Mouse (Mus musculus) spleen, adult 12 weeks (tissue): ENCODE results near the gene Gm17364.
"Not testable (repeated sequence)": the region's sequence is repeated elsewhere in the genome, so short reads cannot be mapped to it uniquely, and the experiment has no call there.

Experiments
- DNase-seq: peaks from one replicate; pipeline ENCODE4 v3.0.0; 2022; ENCODE audit warnings: low spot score

The Gm17364 gene

GRCm38 (mm10) chr13:41273927-41274650 lies at the start of gene Gm17364:
TSS of gene Gm17364 (minus strand) at chr13:41273977.
- DNase-seq = no peak

- DNase-seq = no peak
Measured at GRCm38 (mm10) chr13:41321433-41321832, 47.7 kb upstream of the Gm17364 start.

DNA sequence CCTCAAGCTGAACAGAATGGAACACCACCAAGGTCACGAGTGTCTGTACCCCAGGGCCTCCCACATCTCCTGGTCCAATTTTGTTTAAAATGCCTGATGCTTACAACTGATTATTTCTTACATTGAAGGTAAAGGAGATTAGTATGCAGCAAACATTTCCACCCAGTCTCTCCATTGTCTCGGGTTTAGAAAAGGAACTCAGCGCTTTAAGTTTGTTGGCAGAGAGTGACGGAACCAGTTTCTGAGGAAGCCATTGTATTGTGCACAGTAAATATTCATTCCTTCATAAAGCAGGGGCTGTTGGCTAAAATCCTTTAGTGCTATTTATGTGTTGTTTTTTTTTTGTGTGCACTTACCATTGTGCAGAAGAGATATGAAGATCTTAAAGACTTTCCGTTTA lies 47.0 kb upstream of the Gm17364 start:
- DNase-seq = no peak

DNA sequence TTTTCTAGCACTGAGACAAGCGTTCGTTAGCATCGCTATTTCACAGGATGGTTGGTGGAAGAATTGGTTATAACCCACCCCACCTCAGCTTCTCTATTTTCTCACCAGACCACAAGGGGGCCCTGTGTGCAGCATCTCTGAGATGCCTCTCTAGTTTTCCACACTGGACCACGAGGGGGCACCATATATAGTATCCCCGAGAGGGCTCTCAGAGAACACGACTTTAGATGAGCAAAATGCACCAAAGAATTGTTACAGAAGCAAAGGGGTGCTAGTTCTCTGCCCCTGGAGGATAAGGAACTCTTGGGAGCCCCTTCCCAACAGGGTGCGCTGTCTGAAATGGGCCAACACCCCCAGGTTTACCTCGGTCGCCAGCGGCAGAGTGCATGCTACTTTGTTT lies 28.9 kb upstream of the Gm17364 start:
- DNase-seq = peak; percentile 55

GRCm38 (mm10) chr13:41300037-41300436 lies 26.3 kb upstream of the Gm17364 start:
- DNase-seq = no peak

DNA sequence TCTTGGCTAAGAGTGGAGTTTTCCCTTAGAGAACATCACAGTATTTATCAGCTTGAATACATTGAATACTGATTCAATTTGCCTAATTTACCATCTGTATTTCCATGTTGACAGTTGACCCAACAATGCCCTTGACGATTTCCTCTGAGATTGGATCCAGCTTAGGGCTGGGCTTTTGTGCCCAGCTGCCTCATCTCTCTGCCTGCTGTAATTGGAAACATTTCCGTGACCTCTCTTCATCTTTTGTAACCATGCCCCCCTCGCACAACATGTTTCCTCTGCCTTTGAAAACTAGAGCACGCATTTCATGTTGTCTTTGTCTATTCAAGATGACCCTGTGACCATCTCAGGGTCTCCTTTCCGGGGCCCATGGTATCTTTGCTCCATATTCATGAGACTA lies 25.2 kb upstream of the Gm17364 start:
- no peak for DNase-seq

DNA sequence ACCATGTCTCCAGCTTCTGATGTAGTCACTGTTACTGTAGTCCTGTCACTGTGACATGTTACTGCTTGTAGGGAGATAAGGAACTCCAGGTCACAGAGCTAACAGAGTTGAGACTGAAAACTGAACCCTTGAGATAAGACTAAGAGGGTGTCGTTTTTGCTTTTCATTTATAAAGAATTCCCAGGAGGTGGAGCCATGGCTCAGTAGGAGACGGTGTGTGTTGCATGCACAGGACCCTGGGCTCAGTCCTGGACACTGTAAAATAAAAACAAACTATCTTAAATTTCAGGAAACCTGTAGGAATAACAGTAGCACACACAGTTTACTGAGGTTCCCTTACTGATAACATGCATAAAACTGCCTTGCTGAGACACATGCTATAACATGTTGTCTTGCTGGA lies 24.8 kb upstream of the Gm17364 start:
- no peak for DNase-seq

DNA sequence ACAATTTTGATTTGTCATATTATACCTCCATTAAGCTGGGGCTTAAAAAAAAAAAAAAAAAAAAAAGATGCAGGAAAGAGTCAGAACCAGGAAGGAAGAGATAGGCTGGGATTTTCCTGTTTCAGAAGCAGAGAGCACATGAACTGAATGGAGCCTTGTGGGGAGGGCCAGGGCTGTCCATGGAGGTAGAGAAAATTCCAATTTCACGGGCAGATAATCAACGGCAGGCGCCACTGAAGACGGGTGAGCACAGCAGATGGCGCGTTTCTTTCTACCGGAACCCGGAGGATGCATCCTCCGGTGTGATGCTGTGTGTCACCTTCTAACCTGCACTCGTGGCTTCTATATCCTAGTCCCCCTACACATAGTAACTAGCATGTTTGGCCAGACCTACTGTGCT lies 22.6 kb upstream of the Gm17364 start:
- DNase-seq = no peak

DNA sequence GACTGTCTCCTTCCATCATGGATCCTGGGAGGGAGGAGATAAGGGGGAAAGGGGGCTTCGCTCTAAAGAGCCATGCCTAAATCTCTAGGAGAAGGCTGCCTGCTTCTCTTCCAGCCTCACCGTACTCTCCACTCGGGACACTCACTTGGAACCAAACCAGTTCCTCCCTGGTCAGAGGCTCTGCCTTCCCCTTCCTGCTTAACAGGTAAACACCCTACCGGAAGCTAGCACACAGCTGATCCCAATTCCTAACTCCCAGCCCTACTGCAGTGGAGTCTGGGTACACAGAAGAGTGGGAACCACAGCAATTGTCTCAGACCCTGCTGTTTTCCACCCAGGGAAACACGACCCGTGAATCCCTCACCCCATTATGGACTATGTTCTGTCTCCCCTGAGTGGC lies 22.1 kb upstream of the Gm17364 start:
- no peak for DNase-seq

DNA sequence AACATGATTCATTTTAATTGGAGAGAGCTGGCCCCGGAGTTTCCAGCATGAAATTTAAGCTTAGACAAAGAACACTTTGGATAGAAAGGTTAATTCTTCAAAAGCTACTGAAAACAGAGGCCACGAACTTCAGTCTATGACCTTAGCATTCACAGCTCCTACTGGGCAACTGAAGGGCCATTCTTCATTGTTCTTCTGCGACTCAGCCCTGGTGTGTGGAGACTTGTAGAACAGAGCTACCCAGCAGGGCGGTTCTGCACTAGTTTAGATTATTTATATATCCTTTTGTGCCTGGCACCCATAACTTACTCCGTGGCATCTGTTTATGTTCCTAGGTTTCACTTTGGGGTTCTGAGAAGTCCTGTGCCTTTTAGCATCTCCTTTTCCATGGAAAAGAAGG lies 19.8 kb upstream of the Gm17364 start:
- DNase-seq = no peak

DNA sequence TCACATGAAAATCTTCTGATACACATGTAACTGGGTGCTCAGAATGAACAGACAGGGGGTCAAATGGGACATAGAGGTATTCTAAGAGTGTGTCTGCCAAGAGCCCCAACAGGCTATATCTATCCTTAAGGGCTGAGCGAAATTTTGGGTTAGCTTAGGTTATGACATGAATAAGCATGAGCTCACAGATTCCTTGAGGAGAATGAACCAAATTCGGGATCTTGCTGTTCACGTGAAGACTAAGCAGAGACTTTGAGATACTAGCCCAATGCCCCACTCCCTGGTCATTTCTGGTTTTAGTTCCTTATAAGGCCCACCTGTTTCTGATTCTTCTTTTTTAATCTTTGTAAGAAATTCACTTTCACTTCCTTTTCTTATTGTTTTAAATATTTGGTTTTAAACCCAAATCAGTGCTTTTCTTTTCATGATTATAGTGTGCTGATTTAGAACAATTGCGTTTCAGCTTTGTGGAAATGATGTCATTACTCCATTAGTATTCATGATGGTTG lies 17.7 kb upstream of the Gm17364 start:
- DNase-seq = no peak

DNA sequence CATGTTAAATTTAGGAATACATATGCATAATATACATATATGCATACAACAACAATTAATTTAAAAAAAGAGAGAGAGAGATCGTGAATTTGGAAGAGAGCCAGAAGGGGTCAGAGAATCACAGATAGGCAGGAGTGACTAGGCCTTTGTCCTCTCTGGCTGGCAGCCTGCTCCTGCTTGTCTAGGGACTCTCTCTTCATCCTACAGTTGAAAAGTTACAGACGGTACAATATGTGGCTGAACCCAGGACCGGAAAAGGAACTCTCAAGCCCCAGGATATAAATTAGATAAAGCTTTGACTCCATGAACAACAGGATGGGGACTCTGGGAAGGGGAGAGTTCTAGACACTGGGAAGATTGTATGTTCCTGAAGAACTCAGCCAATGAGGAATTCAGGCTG lies 12.5 kb upstream of the Gm17364 start:
- no peak for DNase-seq

DNA sequence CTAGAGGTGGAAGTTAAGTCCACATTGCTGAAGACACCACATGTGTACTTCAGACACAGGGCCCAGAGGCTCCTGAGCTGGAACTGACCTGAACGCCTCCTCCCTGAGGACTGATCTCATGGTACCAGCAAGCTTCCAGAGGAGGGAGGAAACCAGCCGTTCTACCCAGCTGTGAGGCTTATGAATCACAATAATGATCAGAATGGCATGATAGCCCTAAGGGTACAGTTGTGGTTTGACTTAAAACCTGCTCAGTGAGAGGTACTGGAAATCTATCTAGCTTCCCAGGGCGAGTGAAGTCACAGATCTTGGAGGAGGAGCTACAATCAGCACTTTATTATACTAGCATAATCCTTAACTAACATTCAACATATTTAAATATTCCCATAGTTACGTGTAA lies 11.7 kb upstream of the Gm17364 start:
- no peak for DNase-seq

GRCm38 (mm10) chr13:41283256-41283655 lies 9.5 kb upstream of the Gm17364 start:
- DNase-seq = peak; percentile 18

GRCm38 (mm10) chr13:41280696-41281095 lies 6.9 kb upstream of the Gm17364 start:
- DNase-seq = no peak

DNA sequence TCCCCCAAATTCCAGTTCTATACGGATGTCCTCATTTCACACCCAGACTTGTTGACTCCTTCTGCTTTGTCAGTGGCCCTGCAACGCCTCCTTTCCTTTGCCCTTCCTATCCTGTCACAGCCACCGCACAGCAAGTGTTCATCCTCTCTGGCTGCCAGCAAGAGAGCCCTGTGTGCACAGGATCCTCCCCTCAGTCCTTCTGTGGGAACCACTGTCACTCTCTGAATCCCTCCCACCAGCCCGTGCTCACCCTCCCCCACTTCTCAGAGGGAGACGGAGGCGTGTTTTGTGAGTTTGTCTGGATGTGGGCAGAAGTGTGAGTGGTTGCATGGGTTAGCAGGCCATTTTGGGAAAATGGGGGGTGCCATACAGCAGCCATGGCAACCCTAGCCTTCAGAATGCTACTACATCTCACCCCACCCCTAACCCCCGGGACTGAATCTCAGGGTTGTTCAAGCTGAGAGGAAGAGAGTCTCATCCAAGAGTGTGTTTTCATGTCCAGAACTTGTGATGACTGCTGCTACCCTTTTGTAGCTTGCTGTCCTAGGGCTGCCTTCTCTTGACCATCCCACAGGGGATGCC lies 5.9 kb downstream of the Gm17364 start:
- no peak for DNase-seq

DNA sequence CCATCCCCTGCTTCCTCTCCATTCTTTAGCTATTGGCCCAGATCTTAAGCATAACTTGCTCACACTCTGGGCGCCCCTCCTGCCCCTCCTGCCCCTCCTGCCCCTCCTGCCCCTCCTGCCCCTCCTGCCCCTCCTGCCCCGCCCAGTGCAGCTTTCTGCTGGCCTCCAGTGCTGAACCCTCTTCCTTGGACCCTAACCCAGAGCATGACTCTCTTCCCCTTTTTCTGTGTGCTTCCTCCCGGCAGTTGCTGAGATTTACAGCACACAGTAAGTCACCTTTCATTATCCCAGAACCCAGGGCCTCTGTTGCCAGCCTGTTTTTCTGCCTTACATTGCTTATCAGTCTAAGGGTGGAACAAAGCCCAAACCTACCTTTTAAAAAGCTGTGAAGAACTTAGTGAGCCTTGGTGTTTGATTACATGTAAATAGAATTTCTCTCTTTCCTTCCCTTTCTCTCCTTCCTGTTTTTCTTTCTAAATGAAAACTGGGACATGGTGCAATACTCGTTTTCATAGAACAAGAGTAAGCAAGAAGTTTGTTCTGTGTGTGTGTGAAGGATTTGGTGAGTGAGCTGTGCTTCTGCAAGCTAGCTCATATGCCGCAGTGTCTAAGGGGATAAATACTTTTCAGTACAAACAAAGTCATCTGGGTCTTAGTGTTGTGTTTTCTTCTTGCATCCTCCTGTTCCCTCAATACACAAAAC lies 10.3 kb downstream of the Gm17364 start:
- DNase-seq = no peak

- DNase-seq = not testable (repeated sequence)
Measured at GRCm38 (mm10) chr13:41261617-41262016, 12.2 kb downstream of the Gm17364 start.

DNA sequence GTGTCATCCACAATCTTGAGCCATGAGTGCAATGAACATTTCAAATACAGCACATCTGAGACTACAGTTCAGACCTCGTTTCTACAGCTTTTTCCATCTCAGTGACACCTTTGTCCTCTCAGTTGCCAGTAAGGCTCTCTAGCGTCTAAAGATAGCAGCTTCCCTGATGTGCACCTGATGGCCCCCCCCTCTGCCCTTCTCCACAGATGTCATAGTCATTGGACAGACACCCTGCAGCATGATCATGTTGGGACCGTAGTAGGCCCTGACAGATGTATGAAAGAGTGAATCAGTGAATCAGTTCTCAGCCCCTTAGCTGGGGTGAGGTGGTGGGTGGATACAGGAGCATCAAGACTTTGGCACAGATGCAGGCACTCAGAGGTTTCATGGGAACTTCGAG lies 15.9 kb downstream of the Gm17364 start:
- no peak for DNase-seq

DNA sequence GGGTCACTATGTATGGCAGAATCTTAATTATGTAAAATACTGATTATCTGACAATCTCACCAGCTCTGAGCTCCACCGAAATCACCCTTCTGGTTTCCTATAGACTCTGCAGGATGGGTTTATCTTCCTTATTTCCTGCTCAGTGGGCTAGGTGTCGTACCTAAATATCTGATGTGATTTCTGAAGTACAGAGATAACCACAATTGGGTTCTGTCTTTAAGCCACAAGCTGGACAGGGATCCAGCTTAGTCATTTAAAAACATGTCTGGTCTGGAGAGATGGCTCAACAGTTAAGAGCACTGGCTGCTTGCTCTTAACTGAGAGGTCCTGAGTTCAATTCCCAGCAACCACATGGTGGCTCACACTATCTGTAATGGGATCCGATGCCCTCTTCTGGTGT lies 16.8 kb downstream of the Gm17364 start:
- DNase-seq = no peak

DNA sequence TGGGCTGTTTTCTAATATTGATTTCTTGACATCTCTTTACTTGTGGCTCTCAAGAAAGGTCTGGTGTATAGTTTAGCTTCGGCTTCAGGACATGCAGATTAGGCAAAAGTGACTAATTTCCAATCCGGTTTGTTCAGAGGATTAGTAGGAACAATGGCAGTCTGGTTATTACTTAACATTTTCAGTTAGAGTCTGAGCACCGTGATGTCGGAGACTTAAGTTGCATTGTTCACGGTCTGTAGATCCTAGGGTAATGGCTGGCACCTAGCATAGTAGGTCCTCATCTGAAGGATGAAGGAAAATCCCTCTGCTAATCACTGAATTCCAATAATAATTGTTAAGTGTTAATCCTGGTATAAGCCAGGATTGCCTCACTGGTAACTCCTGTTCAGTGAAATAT lies 17.7 kb downstream of the Gm17364 start:
- no peak for DNase-seq

GRCm38 (mm10) chr13:41252736-41253135 lies 21.0 kb downstream of the Gm17364 start:
- no peak for DNase-seq

DNA sequence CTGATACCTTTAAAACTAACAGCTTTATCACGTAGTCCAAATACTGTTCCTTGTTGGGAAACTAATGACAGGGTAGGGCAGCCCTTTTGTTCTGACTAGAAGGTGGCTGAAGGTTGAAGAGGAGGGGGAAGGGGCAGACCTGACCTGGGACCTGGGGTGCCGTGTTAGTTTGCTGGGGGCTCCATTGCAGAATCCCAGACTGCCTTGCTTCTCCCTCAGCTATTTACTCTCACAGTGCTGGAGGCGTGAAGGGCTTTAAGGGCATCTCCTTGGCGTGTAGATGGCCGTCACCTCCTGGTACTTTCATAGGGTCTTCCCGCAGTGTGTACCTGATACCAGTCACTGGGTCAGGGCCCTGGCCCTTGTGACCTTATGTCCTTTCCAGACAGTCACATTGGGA lies 21.6 kb downstream of the Gm17364 start:
- no peak for DNase-seq
